Mouse (Mus musculus): Measurements from ENCODE around the gene Ugt1a5.

DNA sequence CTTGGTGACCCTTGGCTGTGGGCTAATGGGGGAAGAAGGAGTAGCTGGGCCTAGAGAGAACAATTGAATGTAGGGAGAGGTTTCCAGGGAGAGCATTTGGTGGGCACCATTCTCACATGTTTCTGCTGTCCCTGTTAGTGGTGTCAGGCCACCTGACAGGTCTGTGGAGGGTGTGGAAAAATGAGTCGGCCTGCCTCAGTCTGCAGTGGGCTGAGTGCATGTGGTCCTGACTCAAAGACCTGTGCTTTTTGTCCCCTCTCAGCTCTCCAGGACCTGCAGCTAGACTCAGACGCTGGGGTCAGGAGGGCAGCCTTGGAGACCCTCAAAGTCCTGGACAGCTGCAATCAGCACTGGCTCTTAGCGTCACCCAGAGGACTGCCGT is 93.8 kb downstream of the Ugt1a5 start:
- TF ChIP-seq CTCF (IDR thresholded peaks at IDR 0.05; ENCODE audit: low read depth, low read length) (no peak), POLR2A (IDR thresholded peaks at IDR 0.05; ENCODE audit: extremely low read depth, insufficient read depth, low read length) (no peak)

Measured in liver, adult 2 months (tissue).